Mouse (Mus musculus): ENCODE data around the gene Abcc5.
"Not testable (repeated sequence)": the region's sequence is repeated elsewhere in the genome, so short reads cannot be mapped to it uniquely, and the experiment has no call there.

Abcc5 gene

GRCm38 (mm10) chr16:20422938-20423730 is 3.1 kb downstream of the Abcc5 start:
- no peak for DNase-seq

GRCm38 (mm10) chr16:20418054-20418453 is 8.1 kb downstream of the Abcc5 start:
- DNase-seq: no peak

- no peak for DNase-seq
These were observed 9.9 kb downstream of the Abcc5 start for GRCm38 (mm10) chr16:20416262-20416661.

- no peak for DNase-seq
These were observed 10.4 kb downstream of the Abcc5 start for GRCm38 (mm10) chr16:20415804-20416203.

GRCm38 (mm10) chr16:20415211-20415610 is 11.0 kb downstream of the Abcc5 start:
- no peak for DNase-seq

GRCm38 (mm10) chr16:20413870-20414331 is 12.3 kb downstream of the Abcc5 start:
- no peak for DNase-seq

- no peak for DNase-seq
These were observed 14.1 kb downstream of the Abcc5 start for GRCm38 (mm10) chr16:20411958-20412570.

- no peak for DNase-seq
These were observed 20.9 kb downstream of the Abcc5 start for GRCm38 (mm10) chr16:20405335-20405734.

GRCm38 (mm10) chr16:20403327-20403726 is 22.9 kb downstream of the Abcc5 start:
- no peak for DNase-seq

- DNase-seq: no peak
These were observed 24.6 kb downstream of the Abcc5 start for GRCm38 (mm10) chr16:20401592-20401991.

GRCm38 (mm10) chr16:20400707-20401591 is 25.2 kb downstream of the Abcc5 start:
- DNase-seq: no peak

GRCm38 (mm10) chr16:20396851-20397250 is 29.3 kb downstream of the Abcc5 start:
- DNase-seq: no peak

- DNase-seq: no peak
These were observed 30.8 kb downstream of the Abcc5 start for GRCm38 (mm10) chr16:20395216-20395907.

GRCm38 (mm10) chr16:20391753-20392152 is 34.4 kb downstream of the Abcc5 start:
- DNase-seq: no peak

- no peak for DNase-seq
These were observed 36.0 kb downstream of the Abcc5 start for GRCm38 (mm10) chr16:20390233-20390632.

- DNase-seq: no peak
These were observed 45.2 kb downstream of the Abcc5 start for GRCm38 (mm10) chr16:20381031-20381430.

GRCm38 (mm10) chr16:20375341-20375740 is 50.9 kb downstream of the Abcc5 start:
- no peak for DNase-seq

- DNase-seq: peak; percentile 3
These were observed 54.5 kb downstream of the Abcc5 start for GRCm38 (mm10) chr16:20371731-20372130.

GRCm38 (mm10) chr16:20368221-20368620 is 58.0 kb downstream of the Abcc5 start:
- DNase-seq: no peak

- no peak for DNase-seq
These were observed 64.1 kb downstream of the Abcc5 start for GRCm38 (mm10) chr16:20362121-20362520.

GRCm38 (mm10) chr16:20361496-20361895 is 64.7 kb downstream of the Abcc5 start:
- DNase-seq: not testable (repeated sequence)

GRCm38 (mm10) chr16:20359643-20360295 is 66.4 kb downstream of the Abcc5 start:
- no peak for DNase-seq

Measured in embryo, embryonic 11 days (tissue).